Mouse (Mus musculus) common myeloid progenitor, adult 5-6 weeks (primary cell): Measurements from ENCODE around the gene Serf2. TPM values are rescaled to one million over a fixed set of nuclear protein-coding genes. Genes with fewer than 3 reads are reported as not detected.
"Not testable (repeated sequence)": the region's sequence is repeated elsewhere in the genome, so short reads cannot be mapped to it uniquely, and the experiment has no call there.

Experiments used
- ATAC-seq: replicated peaks from 2 replicates; pipeline ENCODE4 v1.8.0; 2016; ENCODE audit warnings: low read depth, mild to moderate bottlenecking, moderate TSS enrichment, inconsistent platforms; ENCODE audit not compliant: poor library complexity, severe bottlenecking
- total RNA-seq: library from RNA; stranded (forward); fragments of 200-1000, 187-1606 nt; gene quantifications from 2 replicates; pipeline ENCODE4 v1.2.3, GENCODE M21; 2017

Gene Serf2
- total RNA-seq, 1 experiment from 2014 or later: 300 TPM

- ATAC-seq: no peak
Measured at GRCm38 (mm10) chr2:121445117-121445516, 3.9 kb upstream of the Serf2 start.

GRCm38 (mm10) chr2:121446506-121446905, 2.5 kb upstream of the Serf2 start:
- no peak for ATAC-seq

- no peak for ATAC-seq
Measured at GRCm38 (mm10) chr2:121447006-121447405, 2.0 kb upstream of the Serf2 start.

GRCm38 (mm10) chr2:121448136-121448535, 859 bp upstream of the Serf2 start:
- no peak for ATAC-seq

DNA sequence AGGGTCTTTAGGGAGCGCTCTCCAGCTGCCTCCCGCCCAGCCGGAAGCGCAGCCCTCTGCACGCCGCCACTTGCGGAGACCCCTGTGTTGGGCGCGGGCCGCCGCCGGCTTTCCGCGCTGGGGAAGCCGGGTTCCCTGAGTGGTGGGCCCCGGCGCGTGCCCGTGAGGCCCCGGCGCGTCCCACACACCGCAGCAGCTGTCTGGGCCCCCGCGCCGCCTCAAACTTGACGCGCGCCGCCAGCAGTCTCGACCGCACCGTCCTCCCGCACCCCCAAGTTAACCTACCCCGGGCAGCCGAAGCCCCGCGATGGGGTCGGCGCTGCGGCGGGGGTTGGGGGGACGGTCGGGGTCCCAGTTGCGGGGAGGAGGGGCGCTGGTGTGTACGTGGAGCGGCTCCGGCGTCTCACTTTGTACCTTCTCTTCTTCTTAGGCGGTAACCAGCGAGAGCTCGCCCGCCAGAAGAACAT, 583 bp downstream of the Serf2 start:
- ATAC-seq: no peak

DNA sequence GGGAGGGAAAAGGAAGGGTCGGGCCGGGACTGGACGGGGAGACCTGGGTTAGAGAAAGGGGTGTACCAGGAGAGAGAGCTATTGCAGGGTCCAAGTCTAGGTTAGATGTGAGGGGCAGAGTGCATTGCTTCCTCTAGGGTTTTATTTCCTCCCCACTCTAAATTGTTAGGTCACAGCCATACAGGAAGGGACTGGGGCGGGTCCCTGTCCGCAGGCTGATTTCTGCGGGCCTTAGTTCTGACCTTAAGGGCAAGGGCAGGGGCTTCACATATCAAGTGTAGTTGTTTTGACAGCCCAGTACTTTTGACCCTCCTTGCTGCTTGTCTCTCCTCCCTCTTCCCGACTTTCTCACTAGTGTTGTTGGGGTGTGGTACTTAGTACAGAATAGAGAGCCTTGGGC, 1.1 kb downstream of the Serf2 start:
- ATAC-seq: 0 out of 2 replicates have a peak, but pooled peaks have one; percentile 9

- ATAC-seq: no peak
Measured at GRCm38 (mm10) chr2:121452361-121452760, 3.4 kb downstream of the Serf2 start.

DNA sequence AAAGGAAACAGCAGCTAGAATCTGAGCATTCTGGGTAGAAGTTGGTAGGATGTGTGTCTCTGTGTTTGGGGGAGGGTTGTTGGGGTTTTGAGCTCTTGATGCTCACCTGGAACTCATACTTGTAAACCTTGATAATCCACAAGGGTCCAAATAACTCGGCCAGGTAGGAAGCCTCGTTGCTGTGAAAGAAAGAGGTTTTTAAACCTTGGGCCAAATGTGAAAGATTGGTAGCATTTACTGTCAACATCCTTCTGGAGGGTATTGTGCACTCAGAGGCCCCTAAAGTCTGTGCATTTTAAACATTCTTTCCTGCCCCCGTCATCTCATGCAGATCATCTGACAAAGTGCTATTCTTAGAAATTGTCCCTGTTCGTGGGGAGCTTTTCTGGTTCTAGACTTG, 4.0 kb downstream of the Serf2 start, which contains the start of gene Hypk:
Hypk (plus strand) TSS at position 301 of the 400 bp plus-strand sequence.
- ATAC-seq: no peak

DNA sequence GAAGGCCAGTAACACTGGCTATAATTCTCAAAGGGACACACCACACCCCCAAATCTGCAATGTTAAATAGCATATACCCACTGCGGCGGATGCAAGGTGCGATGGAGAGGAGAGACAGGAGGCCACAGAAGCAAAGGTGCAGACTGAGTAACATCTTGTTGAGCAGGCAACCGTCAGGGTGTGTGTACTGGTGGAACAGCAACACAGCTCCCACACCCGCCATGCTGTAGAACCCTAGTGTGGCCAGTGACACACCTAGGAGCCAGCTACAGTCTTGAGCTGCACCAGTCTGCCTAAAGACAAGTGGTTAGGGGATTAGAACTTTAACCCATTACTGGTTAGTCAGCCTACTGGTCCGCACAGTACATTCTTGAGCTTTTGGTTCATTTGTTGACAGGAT, 4.9 kb downstream of the Serf2 start:
- no peak for ATAC-seq

DNA sequence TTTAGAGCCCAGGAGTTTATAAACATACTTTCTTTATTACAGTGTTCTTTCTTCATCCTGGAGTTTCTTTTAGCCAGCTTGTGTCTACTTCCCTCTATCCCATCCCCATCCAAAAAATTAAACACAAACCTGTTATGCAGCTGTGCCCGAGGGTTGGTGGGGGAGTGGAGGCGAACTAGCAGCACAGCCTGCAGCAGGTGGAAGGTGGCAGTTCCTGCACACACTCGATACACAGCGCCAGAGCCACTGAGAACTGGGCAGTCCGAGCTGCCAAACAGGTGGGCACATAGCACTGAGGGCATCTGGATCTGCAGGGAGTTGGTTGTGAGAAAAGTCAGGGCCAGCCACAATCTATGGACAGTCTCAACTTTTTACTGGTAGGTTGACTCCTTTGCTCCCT, 6.5 kb downstream of the Serf2 start:
- no peak for ATAC-seq

DNA sequence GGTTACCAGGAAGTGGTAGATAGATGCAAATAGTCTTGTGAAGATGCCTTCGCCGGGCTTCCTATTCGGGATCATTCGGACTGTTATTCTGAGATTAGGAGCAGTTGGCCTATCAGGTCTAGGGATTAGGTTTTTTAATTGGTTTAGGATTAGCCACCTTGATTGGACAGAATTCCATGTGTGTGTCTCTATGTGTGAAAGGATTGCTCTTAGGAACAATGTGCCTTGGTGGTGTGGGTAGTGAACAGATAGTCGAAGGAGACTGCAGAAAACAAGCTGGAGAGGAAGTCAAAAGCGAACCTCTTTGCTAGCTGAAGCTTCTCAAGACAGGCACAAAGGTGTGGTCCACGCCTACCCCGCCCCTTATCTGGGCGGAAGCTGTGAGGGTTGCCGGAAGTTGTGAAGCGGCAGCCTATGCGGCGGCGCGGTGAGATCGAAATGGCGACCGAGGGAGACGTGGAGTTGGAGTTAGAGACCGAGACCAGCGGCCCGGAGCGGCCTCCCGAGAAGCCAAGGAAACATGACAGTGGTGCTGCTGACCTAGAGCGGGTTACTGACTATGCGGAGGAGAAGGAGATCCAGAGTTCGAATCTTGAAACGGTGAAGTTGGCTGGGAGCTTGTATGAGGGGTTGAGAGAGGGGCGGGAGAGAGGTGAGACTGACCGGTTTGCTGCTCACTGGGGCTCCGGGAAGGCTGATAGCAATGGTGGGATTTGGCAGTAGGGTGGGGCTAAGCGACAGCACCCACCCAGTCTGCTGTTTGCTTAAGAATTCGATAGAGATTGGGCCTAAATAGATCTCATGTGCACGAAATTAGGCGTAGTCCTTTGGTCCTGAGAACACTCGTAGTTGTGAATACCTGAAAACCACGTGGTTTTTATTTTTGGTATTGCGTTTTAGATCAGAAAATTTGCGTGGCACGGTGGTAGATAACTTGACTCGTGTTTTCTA, 8.0 kb downstream of the Serf2 start, which contains the start of gene Serinc4:
Serinc4 (minus strand) TSS at position 90 of the 951 bp plus-strand sequence.
- ATAC-seq: peak; percentile 96

GRCm38 (mm10) chr2:121460071-121460470, 11.1 kb downstream of the Serf2 start:
- no peak for ATAC-seq

GRCm38 (mm10) chr2:121468982-121469381, 20.0 kb downstream of the Serf2 start:
- ATAC-seq: peak; percentile 55

- not testable (repeated sequence) for ATAC-seq
Measured at GRCm38 (mm10) chr2:121472783-121473182, 23.8 kb downstream of the Serf2 start.

DNA sequence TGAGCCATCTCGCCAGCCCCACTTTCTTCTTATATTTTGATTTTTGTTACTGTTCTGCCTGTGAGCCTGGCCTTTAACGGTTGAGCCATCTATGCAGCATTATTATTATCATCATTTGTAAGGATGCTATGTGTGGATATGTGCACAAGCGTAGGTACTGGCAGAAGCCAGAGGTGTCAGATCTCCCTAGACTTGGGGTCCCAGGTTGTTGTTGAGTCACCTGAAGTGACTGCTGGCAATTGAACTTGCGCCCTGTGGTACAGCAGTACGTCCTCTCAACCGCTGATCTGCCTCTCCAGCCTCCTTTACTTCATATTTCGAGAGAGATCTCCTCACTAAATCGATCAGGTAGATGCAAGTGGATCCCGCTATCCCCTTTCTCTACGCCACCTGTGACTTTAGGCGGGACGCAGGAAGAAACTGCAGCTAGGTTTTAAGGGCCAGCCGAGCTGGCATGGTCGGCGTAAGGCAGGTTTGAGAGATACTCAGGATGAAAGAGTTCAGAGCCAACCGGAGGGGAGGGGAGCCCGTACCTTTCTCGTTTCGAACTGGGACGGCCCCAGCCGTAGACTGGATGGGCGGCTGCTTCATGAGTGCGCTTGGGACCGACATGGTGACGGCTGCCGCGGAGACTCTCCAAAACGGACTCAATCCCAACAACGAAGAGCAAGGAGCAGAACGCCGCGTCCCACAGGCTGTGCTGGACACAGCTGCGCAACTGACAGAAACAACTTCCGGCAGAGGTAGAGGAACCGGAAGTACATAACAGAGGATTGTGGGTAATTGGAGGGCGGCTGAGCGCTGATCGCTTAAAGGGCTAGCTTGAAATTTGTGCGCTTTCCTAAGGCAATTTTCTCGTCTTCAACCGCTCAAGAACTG, 24.5 kb downstream of the Serf2 start, which contains the start of gene Mfap1b:
Mfap1b (minus strand) TSS at position 767 of the 879 bp plus-strand sequence.
- peak; percentile 99 for ATAC-seq

DNA sequence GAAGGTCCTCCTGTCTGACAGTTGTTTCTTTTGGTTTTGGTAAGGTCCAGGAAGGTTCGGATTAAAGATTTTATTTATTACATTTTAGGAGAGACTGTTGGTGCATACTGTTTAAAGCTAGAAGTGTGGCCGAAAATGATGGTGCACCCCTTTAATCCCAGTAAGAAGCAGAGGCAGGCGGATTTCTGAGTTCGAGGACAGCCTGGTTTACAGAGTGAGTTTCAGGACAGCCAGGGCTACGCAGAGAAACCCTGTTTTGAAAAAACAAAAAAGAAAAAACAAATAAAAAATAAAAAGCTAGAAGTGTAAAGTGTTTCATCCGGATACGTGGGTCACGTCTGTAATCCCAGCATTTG, 25.2 kb downstream of the Serf2 start:
- peak; percentile 16; the same call in 1 of the 2 replicates for ATAC-seq

- not testable (repeated sequence) for ATAC-seq
Measured at GRCm38 (mm10) chr2:121475306-121475705, 26.3 kb downstream of the Serf2 start.

GRCm38 (mm10) chr2:121477491-121478266, 28.7 kb downstream of the Serf2 start:
- no peak for ATAC-seq

DNA sequence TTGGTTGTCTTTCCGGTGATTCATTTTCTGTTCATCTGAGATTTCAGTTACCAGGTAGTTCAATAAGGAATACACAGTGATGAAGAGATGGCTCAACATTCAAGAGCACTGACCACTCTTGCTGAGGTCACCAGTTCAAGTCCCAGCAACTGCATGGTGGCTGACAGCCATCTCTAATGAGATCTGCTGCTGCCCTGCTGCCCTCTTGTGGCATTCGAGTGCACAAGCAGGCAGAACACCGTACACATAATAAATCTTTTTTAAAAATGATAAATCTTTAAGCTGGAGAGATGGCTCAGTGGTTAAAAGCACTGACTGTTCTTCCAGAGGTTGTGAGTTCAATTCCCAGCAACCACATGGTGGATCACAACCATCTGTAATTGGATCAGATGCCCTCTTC, 31.5 kb downstream of the Serf2 start:
- peak; percentile 71 for ATAC-seq

DNA sequence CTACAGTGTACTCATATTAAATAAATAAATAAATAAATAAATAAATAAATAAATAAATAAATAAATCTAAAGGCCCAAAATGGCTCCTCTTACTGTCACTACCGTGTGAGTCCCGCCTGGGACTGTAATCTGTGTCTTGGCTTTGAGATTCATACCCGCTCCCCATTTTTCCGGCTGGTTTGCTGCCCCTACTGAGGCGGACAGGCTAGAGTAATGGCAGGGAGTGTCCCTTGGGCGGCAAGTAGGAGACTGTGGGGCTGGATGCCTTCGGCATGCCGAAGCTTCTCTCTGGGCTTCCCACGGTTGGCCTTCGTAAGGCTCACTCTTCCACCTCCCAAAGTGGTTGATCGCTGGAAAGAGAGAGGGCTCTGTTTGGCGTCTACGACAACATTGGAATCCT, 31.9 kb downstream of the Serf2 start:
- ATAC-seq: 0 out of 2 replicates have a peak, but pooled peaks have one; percentile 22
